Mouse (Mus musculus) forelimb bud, embryonic 11.5 days (tissue): ENCODE results near the gene Ccdc155.
"Not testable (repeated sequence)": the region's sequence is repeated elsewhere in the genome, so short reads cannot be mapped to it uniquely, and the experiment has no call there.

Source experiments
- DNase-seq: peaks from one replicate; pipeline ENCODE4 v3.0.0-alpha.2; 2012; ENCODE audit warnings: low read depth, low spot score

Ccdc155 gene

GRCm38 (mm10) chr7:45191161-45191560 is 13.5 kb downstream of the Ccdc155 start:
- no peak for DNase-seq

- DNase-seq: no peak
Observed at GRCm38 (mm10) chr7:45190186-45190585, 14.5 kb downstream of the Ccdc155 start.

- no peak for DNase-seq
Observed at GRCm38 (mm10) chr7:45189600-45189999, 15.1 kb downstream of the Ccdc155 start.

- DNase-seq: no peak
Observed at GRCm38 (mm10) chr7:45185921-45186320, 18.8 kb downstream of the Ccdc155 start.

GRCm38 (mm10) chr7:45183672-45184071 is 21.0 kb downstream of the Ccdc155 start:
- no peak for DNase-seq

- no peak for DNase-seq
Observed at GRCm38 (mm10) chr7:45182606-45183005, 22.1 kb downstream of the Ccdc155 start.

GRCm38 (mm10) chr7:45182199-45182601 is 22.5 kb downstream of the Ccdc155 start:
- DNase-seq: peak; percentile 92

- no peak for DNase-seq
Observed at GRCm38 (mm10) chr7:45181540-45181939, 23.2 kb downstream of the Ccdc155 start.

GRCm38 (mm10) chr7:45180896-45181477 is 23.7 kb downstream of the Ccdc155 start, which contains the start of gene Pth2:
Gene Pth2 (plus strand): TSS chr7:45180995.
- no peak for DNase-seq

- no peak for DNase-seq
Observed at GRCm38 (mm10) chr7:45179469-45179868, 25.2 kb downstream of the Ccdc155 start, which contains the start of gene Gfy. Gene Gfy (minus strand): TSS chr7:45179569.

- no peak for DNase-seq
Observed at GRCm38 (mm10) chr7:45178550-45178949, 26.1 kb downstream of the Ccdc155 start.

GRCm38 (mm10) chr7:45176356-45176755 is 28.3 kb downstream of the Ccdc155 start:
- no peak for DNase-seq

GRCm38 (mm10) chr7:45175929-45176328 is 28.8 kb downstream of the Ccdc155 start:
- DNase-seq: no peak

- no peak for DNase-seq
Observed at GRCm38 (mm10) chr7:45175398-45175797, 29.3 kb downstream of the Ccdc155 start.

- no peak for DNase-seq
Observed at GRCm38 (mm10) chr7:45174567-45175280, 30.0 kb downstream of the Ccdc155 start.

- DNase-seq: not testable (repeated sequence)
Observed at GRCm38 (mm10) chr7:45173772-45174171, 30.9 kb downstream of the Ccdc155 start.

GRCm38 (mm10) chr7:45172974-45173373 is 31.7 kb downstream of the Ccdc155 start:
- DNase-seq: no peak

- DNase-seq: no peak
Observed at GRCm38 (mm10) chr7:45169495-45169894, 35.2 kb downstream of the Ccdc155 start.

GRCm38 (mm10) chr7:45168656-45169055 is 36.0 kb downstream of the Ccdc155 start:
- no peak for DNase-seq

GRCm38 (mm10) chr7:45167761-45168445 is 36.8 kb downstream of the Ccdc155 start:
- DNase-seq: no peak

GRCm38 (mm10) chr7:45166950-45167401 is 37.7 kb downstream of the Ccdc155 start:
- no peak for DNase-seq

- DNase-seq: no peak
Observed at GRCm38 (mm10) chr7:45165701-45166100, 39.0 kb downstream of the Ccdc155 start.
